Mouse (Mus musculus) MEL (cell line): ENCODE measurements around the gene Psmd11. TPM values are rescaled to one million over a fixed set of nuclear protein-coding genes. Genes with fewer than 3 reads are reported as not detected.

Experiments used
- DNase-seq: peaks from one replicate; pipeline ENCODE4 v3.0.0; 2011; ENCODE audit warnings: low read depth, low spot score
- H3K27ac ChIP-seq: 2 replicates; pipeline ENCODE4 v1.5.1; 2012; ENCODE audit warnings: low read depth, mild to moderate bottlenecking, control low read depth, low read length, moderate library complexity; ENCODE audit not compliant: control insufficient read depth
- H3K27me3 ChIP-seq, 2 experiments: fragments of 150-350 bp in 1 of 2; sonication (generic) in 1 of 2; 2 replicates each; pipeline ENCODE4 v1.6.1; 2012; ENCODE audit warnings: low read length in 2 of 2, mild to moderate bottlenecking in 2 of 2, improper control_type of control experiment in 1 of 2, moderate library complexity in 1 of 2; ENCODE audit not compliant: insufficient read depth in 2 of 2, control insufficient read depth in 1 of 2
- H3K36me3 ChIP-seq, 2 experiments: 2 replicates each; pipeline ENCODE4 v1.6.1; 2012 to 2014; ENCODE audit warnings: low read length in 2 of 2, improper control_type of control experiment in 1 of 2, inconsistent platforms in 1 of 2, mild to moderate bottlenecking in 1 of 2; ENCODE audit not compliant: insufficient read depth in 2 of 2, control insufficient read depth in 1 of 2
- H3K4me1 ChIP-seq, 2 experiments: fragments of 150-350 bp in 1 of 2; sonication (generic) in 1 of 2; 2 replicates each; pipeline ENCODE4 v1.6.1; 2012; ENCODE audit warnings: low read length in 2 of 2, improper control_type of control experiment in 1 of 2, mild to moderate bottlenecking in 1 of 2; ENCODE audit not compliant: insufficient read depth in 2 of 2, control insufficient read depth in 1 of 2
- H3K4me3 ChIP-seq, 2 experiments: fragments of 150-350 bp in 1 of 2; sonication (generic) in 1 of 2; 2 replicates each; pipeline ENCODE4 v1.5.1; 2012; ENCODE audit warnings: low read depth in 2 of 2, low read length in 2 of 2, mild to moderate bottlenecking in 2 of 2, moderate library complexity in 2 of 2, control low read depth in 1 of 2, improper control_type of control experiment in 1 of 2; ENCODE audit not compliant: control insufficient read depth in 1 of 2, insufficient read depth in 1 of 2
- H3K79me2 ChIP-seq: 2 replicates; pipeline ENCODE4 v1.6.1; 2012; ENCODE audit warnings: mild to moderate bottlenecking, low read length, moderate library complexity; ENCODE audit not compliant: control insufficient read depth, poor library complexity, insufficient read depth
- H3K9ac ChIP-seq: 2 replicates; pipeline ENCODE4 v1.6.1; 2012; ENCODE audit warnings: low read depth, mild to moderate bottlenecking, control low read depth, low read length, moderate library complexity; ENCODE audit not compliant: control insufficient read depth, poor library complexity, severe bottlenecking
- H3K9me3 ChIP-seq: fragments of 150-350 bp; sonication (generic); replicated peaks from 2 replicates; pipeline ENCODE4 v1.6.1; 2012; ENCODE audit warnings: mild to moderate bottlenecking, low read length, improper control_type of control experiment, moderate library complexity; ENCODE audit not compliant: insufficient read depth
- BHLHE40 ChIP-seq: IDR thresholded peaks from 2 replicates; pipeline ENCODE4 v1.6.1; 2012; ENCODE audit warnings: low read depth, mild to moderate bottlenecking, inconsistent platforms, low read length, improper control_type of control experiment, borderline replicate concordance
- CTCF ChIP-seq, 3 experiments: IDR thresholded peaks in 2 of 3; conservative IDR thresholded peaks in 1 of 3; 2 replicates each; pipeline ENCODE4 v1.5.1; 2011 to 2012; ENCODE audit warnings: low read length in 3 of 3, low read depth in 2 of 3, mild to moderate bottlenecking in 2 of 3, improper control_type of control experiment in 1 of 3, inconsistent platforms in 1 of 3, mixed read lengths in 1 of 3, moderate library complexity in 1 of 3; ENCODE audit not compliant: control insufficient read depth in 1 of 3, insufficient read depth in 1 of 3, poor library complexity in 1 of 3, severe bottlenecking in 1 of 3
- ELF1 ChIP-seq: IDR thresholded peaks from 2 replicates; pipeline ENCODE4 v1.6.1; 2014; ENCODE audit warnings: low read depth, mild to moderate bottlenecking, inconsistent platforms, low read length, improper control_type of control experiment, moderate library complexity
- EP300 ChIP-seq, 2 experiments: IDR thresholded peaks; 2 replicates each; pipeline ENCODE4 v1.6.1; 2011; ENCODE audit warnings: improper control_type of control experiment in 2 of 2, low read length in 2 of 2, low read depth in 1 of 2, mild to moderate bottlenecking in 1 of 2
- ETS1 ChIP-seq: IDR thresholded peaks from 2 replicates; pipeline ENCODE4 v1.6.1; 2012; ENCODE audit warnings: low read depth, mild to moderate bottlenecking, inconsistent platforms, low read length, improper control_type of control experiment, moderate library complexity
- GABPA ChIP-seq: IDR thresholded peaks from 2 replicates; pipeline ENCODE4 v1.6.1; 2012; ENCODE audit warnings: low read depth, mild to moderate bottlenecking, inconsistent platforms, low read length, improper control_type of control experiment, moderate library complexity
- HCFC1 ChIP-seq: IDR thresholded peaks from 2 replicates; pipeline ENCODE4 v1.6.1; 2012; ENCODE audit warnings: low read depth, mild to moderate bottlenecking, inconsistent platforms, low read length, improper control_type of control experiment, moderate library complexity
- MAFK ChIP-seq: IDR thresholded peaks from 2 replicates; pipeline ENCODE4 v1.6.1; 2011; ENCODE audit warnings: low read depth, mild to moderate bottlenecking, low read length, improper control_type of control experiment, borderline replicate concordance
- MAX ChIP-seq: IDR thresholded peaks from 2 replicates; pipeline ENCODE4 v1.6.1; 2011; ENCODE audit warnings: low read length, improper control_type of control experiment
- MAZ ChIP-seq: IDR thresholded peaks from 2 replicates; pipeline ENCODE4 v1.6.1; 2012; ENCODE audit warnings: low read depth, mild to moderate bottlenecking, inconsistent platforms, low read length, improper control_type of control experiment
- MXI1 ChIP-seq: IDR thresholded peaks from 2 replicates; pipeline ENCODE4 v1.6.1; 2011; ENCODE audit warnings: mild to moderate bottlenecking, low read depth, low read length, improper control_type of control experiment
- MYB ChIP-seq: IDR thresholded peaks from 2 replicates; pipeline ENCODE4 v1.6.1; 2011; ENCODE audit warnings: mild to moderate bottlenecking, low read depth, low read length, improper control_type of control experiment
- MYC ChIP-seq: IDR thresholded peaks from 2 replicates; pipeline ENCODE4 v1.6.1; 2011; ENCODE audit warnings: low read depth, mild to moderate bottlenecking, low read length, improper control_type of control experiment, moderate library complexity
- NELFE ChIP-seq: IDR thresholded peaks from 2 replicates; pipeline ENCODE4 v1.6.1; 2011; ENCODE audit warnings: low read depth, low read length, improper control_type of control experiment
- NRF1 ChIP-seq: IDR thresholded peaks from 2 replicates; pipeline ENCODE4 v1.6.1; 2014; ENCODE audit warnings: low read depth, mild to moderate bottlenecking, inconsistent platforms, low read length, improper control_type of control experiment, moderate library complexity; ENCODE audit not compliant: poor library complexity, insufficient read depth, severe bottlenecking
- POLR2A ChIP-seq, 2 experiments: IDR thresholded peaks; 2 replicates each; pipeline ENCODE4 v1.6.1; 2011 to 2012; ENCODE audit warnings: low read length in 2 of 2, mild to moderate bottlenecking in 2 of 2, control low read depth in 1 of 2, improper control_type of control experiment in 1 of 2, low read depth in 1 of 2, moderate library complexity in 1 of 2; ENCODE audit not compliant: control insufficient read depth in 1 of 2, insufficient read depth in 1 of 2, poor library complexity in 1 of 2
- POLR2AphosphoS2 ChIP-seq: IDR thresholded peaks from 2 replicates; pipeline ENCODE4 v1.6.1; 2011; ENCODE audit warnings: low read length, improper control_type of control experiment
- RCOR1 ChIP-seq: IDR thresholded peaks from 2 replicates; pipeline ENCODE4 v1.6.1; 2012; ENCODE audit warnings: low read depth, mild to moderate bottlenecking, inconsistent platforms, low read length, improper control_type of control experiment
- SIN3A ChIP-seq: IDR thresholded peaks from 2 replicates; pipeline ENCODE4 v1.6.1; 2012; ENCODE audit warnings: low read length, improper control_type of control experiment, inconsistent platforms
- SMC3 ChIP-seq: IDR thresholded peaks from 2 replicates; pipeline ENCODE4 v1.6.1; 2011; ENCODE audit warnings: low read depth, low read length, improper control_type of control experiment
- TAL1 ChIP-seq: IDR thresholded peaks from 2 replicates; pipeline ENCODE4 v1.6.1; 2012; ENCODE audit warnings: mild to moderate bottlenecking, inconsistent platforms, low read length, moderate library complexity, mixed read lengths
- TCF12 ChIP-seq: IDR thresholded peaks from 2 replicates; pipeline ENCODE4 v1.6.1; 2014; ENCODE audit warnings: low read depth, mild to moderate bottlenecking, inconsistent platforms, low read length, improper control_type of control experiment, moderate library complexity
- UBTF ChIP-seq: IDR thresholded peaks from 2 replicates; pipeline ENCODE4 v1.6.1; 2012; ENCODE audit warnings: low read depth, mild to moderate bottlenecking, inconsistent platforms, low read length, improper control_type of control experiment, moderate library complexity, borderline replicate concordance; ENCODE audit not compliant: insufficient read depth
- USF1 ChIP-seq: IDR thresholded peaks from 2 replicates; pipeline ENCODE4 v1.6.1; 2014; ENCODE audit warnings: low read depth, mild to moderate bottlenecking, inconsistent platforms, low read length, improper control_type of control experiment, moderate library complexity
- USF2 ChIP-seq, 2 experiments: IDR thresholded peaks; 2 replicates each; pipeline ENCODE4 v1.6.1; 2011 to 2012; ENCODE audit warnings: improper control_type of control experiment in 2 of 2, low read length in 2 of 2, borderline replicate concordance in 1 of 2, inconsistent platforms in 1 of 2, low read depth in 1 of 2, mild to moderate bottlenecking in 1 of 2; ENCODE audit not compliant: insufficient read depth in 1 of 2
- ZKSCAN1 ChIP-seq: IDR thresholded peaks from 2 replicates; pipeline ENCODE4 v1.6.1; 2012; ENCODE audit warnings: low read depth, mild to moderate bottlenecking, inconsistent platforms, low read length, improper control_type of control experiment, moderate library complexity
- ZMIZ1 ChIP-seq: IDR thresholded peaks from 2 replicates; pipeline ENCODE4 v1.6.1; 2012; ENCODE audit warnings: low read depth, mild to moderate bottlenecking, inconsistent platforms, low read length, improper control_type of control experiment, moderate library complexity
- polyA plus RNA-seq, 2 experiments: library from polyadenylated mRNA; stranded (reverse) in 1 of 2; unstranded in 1 of 2; fragments of >175 nt in 1 of 2; fragments of >200 nt in 1 of 2; gene quantifications; 2 replicates each; pipeline versions ENCODE4 v1.2.1 to v1.2.4; 2012; ENCODE audit warnings: low replicate concordance in 2 of 2, low read depth in 1 of 2; ENCODE audit not compliant: insufficient read length in 2 of 2, insufficient read depth in 1 of 2, missing spikeins in 1 of 2
- total RNA-seq: library from RNA; depleted of rRNA; stranded (reverse); fragments of 300-350 nt; gene quantifications from 2 replicates; pipeline ENCODE4 v1.2.3, GENCODE M21; 2012

Psmd11 gene
- total and polyA plus RNA-seq, 3 experiments, result 110 to 324 (median 184) TPM

DNA sequence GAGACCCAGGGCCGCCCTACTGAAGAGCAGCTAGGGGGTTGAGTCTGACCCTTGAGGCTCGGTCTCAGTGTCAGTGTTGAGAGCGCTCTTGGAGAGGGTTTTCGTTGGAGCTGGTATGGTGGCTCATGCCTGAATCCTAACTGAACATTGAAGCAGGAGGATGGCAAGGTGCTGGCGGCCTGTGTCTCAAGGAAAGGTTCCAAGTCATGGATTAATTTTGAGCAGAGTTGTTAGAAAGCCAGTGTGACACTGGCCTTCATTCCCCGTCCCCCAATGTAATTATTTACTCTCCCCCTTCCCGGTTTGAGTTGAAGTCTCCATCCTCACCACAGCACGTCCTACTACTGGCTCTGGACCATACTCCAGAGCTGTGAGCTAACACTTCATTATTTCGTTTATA, 47.1 kb downstream of the Psmd11 start:
- no peak overlapping the region for H3K27ac ChIP-seq
- DNase-seq, result peak; percentile 26
- H3K4me3 ChIP-seq, result no peak overlapping the region
- no peaks in the 10 kb centered on the region for H3K9me3 ChIP-seq
- H3K9ac ChIP-seq, result no peak overlapping the region; the same call in 1 of the 2 replicates
- H3K79me2 ChIP-seq, result peaks cover 2% of the 10 kb centered on the region; the same call in 1 of the 2 replicates
- peaks cover under 1 to 10% of the 10 kb centered on the region in 2 experiments; a peak in 3 of 4 replicates for H3K36me3 ChIP-seq
- TF ChIP-seq MYC, result no peak
- no peak for TF ChIP-seq MXI1
- no peak for TF ChIP-seq RCOR1
- TF ChIP-seq USF2 (IDR thresholded peaks at IDR 0.05; ENCODE audit: borderline replicate concordance in 1 of 2, insufficient read depth in 1 of 2, low read depth in 1 of 2, low read length in 2 of 2), result no peak
- TF ChIP-seq ELF1, result no peak
- no peak for TF ChIP-seq SMC3
- no peak for TF ChIP-seq ZMIZ1
- no peak for TF ChIP-seq UBTF
- H3K27me3 ChIP-seq, result no peaks in the 10 kb centered on the region
- peaks cover 0 to 17% of the 10 kb centered on the region in 2 experiments; a peak in 1 of 4 replicates for H3K4me1 ChIP-seq

DNA sequence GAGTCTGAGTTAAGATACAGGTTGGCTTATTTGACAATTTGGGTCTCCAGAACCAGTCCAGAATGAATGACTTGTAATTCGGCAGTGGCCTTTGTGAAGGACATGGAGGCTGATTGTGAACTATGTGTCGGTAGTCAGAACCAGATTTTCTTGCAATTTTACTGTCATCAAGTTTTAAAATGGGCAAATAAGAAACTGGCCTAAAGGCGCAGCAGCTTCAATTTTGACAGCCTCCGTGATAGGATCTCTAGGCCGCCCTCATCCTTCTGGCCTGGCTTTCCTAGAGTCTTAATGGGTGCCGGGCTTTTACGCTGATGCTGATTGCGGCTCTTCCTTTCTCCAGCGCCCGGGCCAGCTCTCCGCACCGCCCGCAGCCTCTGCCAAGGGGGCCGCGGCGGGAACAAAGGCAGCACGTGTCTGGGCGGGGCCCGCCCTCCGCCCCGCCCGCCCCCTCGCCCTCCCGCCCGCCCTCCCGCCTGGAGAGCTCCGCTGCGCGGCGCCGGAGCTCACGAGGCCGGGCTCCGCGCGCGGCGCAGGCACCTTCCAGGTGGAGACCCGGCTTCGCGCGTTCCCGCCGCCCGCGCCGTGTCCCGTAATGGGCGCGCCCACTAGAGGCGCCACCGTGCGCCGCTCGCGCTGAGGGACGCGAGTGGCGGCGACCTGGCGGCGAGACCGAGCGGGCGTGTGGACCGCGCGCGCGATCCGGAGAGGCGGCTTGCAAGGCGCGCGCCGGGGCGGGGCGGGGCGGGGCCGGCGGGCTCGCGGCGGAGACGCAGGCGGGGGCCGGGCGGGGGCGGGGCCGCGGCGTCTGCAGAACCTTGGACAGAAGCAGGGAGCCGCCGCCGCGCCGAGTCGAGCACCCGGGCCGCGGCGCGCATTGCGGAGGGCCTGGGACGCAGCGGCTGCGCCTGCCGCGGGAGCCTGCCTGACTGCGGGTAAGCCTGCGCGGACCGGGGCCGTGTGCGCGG, 48.1 kb downstream of the Psmd11 start, which contains the start of gene Cdk5r1:
TSS of gene Cdk5r1 (plus strand) at position 802 of the 968 bp plus-strand sequence.
- Histone ChIP-seq H3K4me1 (peaks cover 0 to 17% of the 10 kb centered on the region in 2 experiments; a peak in 1 of 4 replicates), H3K27me3 (no peaks in the 10 kb centered on the region), H3K4me3 (peak within 1 kb of the TSS; percentile 68 to 73), H3K79me2 (peaks cover 2% of the 10 kb centered on the region; the same call in 1 of the 2 replicates), H3K27ac (peak within 1 kb of the TSS; percentile 78), H3K36me3 (peaks cover 0 to 10% of the 10 kb centered on the region in 2 experiments; a peak in 2 of 4 replicates), H3K9ac (peak within 1 kb of the TSS; percentile 95), H3K9me3 (no peaks in the 10 kb centered on the region)
- peak; percentile 91 for DNase-seq
- peak; percentile 94 for TF ChIP-seq BHLHE40
- TF ChIP-seq TAL1, result no peak
- peak; percentile 36; the same call in 1 of the 2 replicates for TF ChIP-seq POLR2AphosphoS2
- TF ChIP-seq MYC, result peak; percentile 68; the same call in 1 of the 2 replicates
- peak; percentile 70 for TF ChIP-seq SIN3A
- TF ChIP-seq MAFK, result no peak
- peak; percentile 12; the same call in 1 of the 2 replicates for TF ChIP-seq HCFC1
- peak; percentile 84 for TF ChIP-seq MAX
- 0 out of 2 replicates have a peak, but pooled peaks have one; percentile 48 for TF ChIP-seq ZMIZ1
- 0 out of 2 replicates have a peak, but pooled peaks have one; percentile 76 for TF ChIP-seq UBTF
- no peak for TF ChIP-seq ZKSCAN1
- TF ChIP-seq TCF12, result no peak; the same call in 1 of the 2 replicates
- no peak for TF ChIP-seq GABPA
- TF ChIP-seq CTCF (IDR thresholded peaks at IDR 0.05 in 2 of 3, conservative IDR thresholded peaks at IDR 0.05 in 1 of 3; ENCODE audit: control insufficient read depth in 1 of 3, insufficient read depth in 1 of 3, low read depth in 2 of 3, low read length in 3 of 3, poor library complexity in 1 of 3, severe bottlenecking in 1 of 3), result peak in 2 of 3 experiments; percentile 32 to 43; a peak in 4 of 6 replicates
- no peak for TF ChIP-seq RCOR1
- TF ChIP-seq MYB, result no peak
- peak; percentile 66 for TF ChIP-seq NELFE
- peak; percentile 71 to 93; a peak in 3 of 4 replicates for TF ChIP-seq POLR2A (IDR thresholded peaks at IDR 0.05; ENCODE audit: control insufficient read depth in 1 of 2, insufficient read depth in 1 of 2, low read depth in 1 of 2, low read length in 2 of 2, poor library complexity in 1 of 2)
- peak; percentile 79 for TF ChIP-seq USF1
- no peak for TF ChIP-seq ETS1
- TF ChIP-seq SMC3, result no peak; the same call in 1 of the 2 replicates
- TF ChIP-seq NRF1, result peak; percentile 30; the same call in 1 of the 2 replicates
- TF ChIP-seq MXI1, result peak; percentile 93
- no peak; the same call in 1 of the 2 replicates for TF ChIP-seq MAZ
- TF ChIP-seq EP300 (IDR thresholded peaks at IDR 0.05; ENCODE audit: low read depth in 1 of 2, low read length in 2 of 2), result no peak
